Comparison of ENCODE assay signal across 13 mouse cellular contexts in the genomic region with DNA sequence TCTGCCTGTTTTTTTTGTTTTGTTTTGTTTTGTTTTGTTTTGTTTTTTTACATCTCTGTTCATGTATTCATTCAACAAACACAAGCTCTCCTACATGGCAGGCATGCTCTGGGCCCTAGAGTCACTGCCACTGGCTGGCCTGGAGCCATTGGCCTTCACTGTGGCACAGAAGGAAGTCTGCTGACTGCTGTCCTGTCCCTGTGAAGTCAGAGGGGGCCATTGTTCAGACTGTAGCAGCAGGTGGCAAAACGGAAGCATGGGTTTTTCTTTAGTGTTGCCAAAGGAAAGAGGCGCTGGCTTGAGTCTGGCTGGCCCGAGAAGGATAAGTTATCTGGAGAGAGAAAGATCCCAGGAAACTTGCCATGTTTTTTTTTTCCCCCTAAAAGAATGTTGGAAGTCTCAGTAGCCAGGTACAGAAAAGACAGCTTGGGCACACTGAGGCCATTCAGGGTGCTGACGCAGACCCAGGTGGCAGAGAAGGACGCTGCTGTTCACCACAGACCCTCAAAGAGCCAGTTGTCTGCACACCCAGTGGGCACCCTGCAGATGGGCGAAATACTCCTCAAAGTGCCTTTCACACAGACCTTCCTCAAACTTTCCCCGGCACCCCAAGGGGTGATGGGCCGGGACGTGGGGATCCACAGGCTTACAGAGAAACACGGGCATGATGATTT. TPM values are rescaled to one million over a fixed set of nuclear protein-coding genes. Genes with fewer than 3 reads are reported as not detected.
A peak's percentile ranks its signal among the peaks of the same experiment; 100 is the strongest.
DNase-seq lines count a peak whose midpoint lies in the region; ATAC-seq lines count a peak whose summit lies in the region.
"Had no signal": no experiment of that assay in that cellular context is flagged by ENCODE, and none has a peak within 500 bp of the region (broad histone marks: within the 10 kb centered on the region; RNA-seq: fewer than 3 reads in every experiment).

No protein-coding gene starts in this region.

- no peak overlapping the region for H3K4me2 ChIP-seq in forebrain, embryonic 14.5 days (ENCODE audit: low read length)
- H3K4me2 ChIP-seq in forebrain, embryonic 12.5 days: no peak overlapping the region
- no peak overlapping the region for H3K4me2 ChIP-seq in embryonic facial prominence, embryonic 15.5 days (replicated peaks)
- no peak overlapping the region for H3K4me2 ChIP-seq in limb, embryonic 13.5 days (replicated peaks)
- H3K4me2 ChIP-seq: stomach, embryonic 15.5 days had no signal

- H3K27me3 ChIP-seq in forebrain, embryonic 14.5 days (replicated peaks; ENCODE audit: control insufficient read depth, insufficient read depth, low read length): peaks cover 8% of the 10 kb centered on the region
- H3K27me3 ChIP-seq in forebrain, embryonic 12.5 days: peaks cover 33% of the 10 kb centered on the region
- peaks cover 8% of the 10 kb centered on the region for H3K27me3 ChIP-seq in embryonic facial prominence, embryonic 15.5 days
- peaks cover 13% of the 10 kb centered on the region for H3K27me3 ChIP-seq in limb, embryonic 13.5 days
- H3K27me3 ChIP-seq: Patski had no signal

- no peaks in the 10 kb centered on the region for H3K36me3 ChIP-seq in forebrain, embryonic 14.5 days (ENCODE audit: control insufficient read depth, insufficient read depth, low read length)
- no peaks in the 10 kb centered on the region for H3K36me3 ChIP-seq in forebrain, embryonic 12.5 days (replicated peaks)
- H3K36me3 ChIP-seq in embryonic facial prominence, embryonic 15.5 days: no peaks in the 10 kb centered on the region
- no peaks in the 10 kb centered on the region for H3K36me3 ChIP-seq in limb, embryonic 13.5 days
- H3K36me3 ChIP-seq: stomach, embryonic 15.5 days had no signal

- H3K4me1 ChIP-seq in forebrain, embryonic 14.5 days (ENCODE audit: control insufficient read depth, insufficient read depth, low read length): no peaks in the 10 kb centered on the region
- H3K4me1 ChIP-seq in forebrain, embryonic 12.5 days: no peaks in the 10 kb centered on the region
- H3K4me1 ChIP-seq in embryonic facial prominence, embryonic 15.5 days: peaks cover 16% of the 10 kb centered on the region
- H3K4me1 ChIP-seq in limb, embryonic 13.5 days: peaks cover 29% of the 10 kb centered on the region
- H3K4me1 ChIP-seq: stomach, embryonic 15.5 days had no signal

- no peak overlapping the region for H3K27ac ChIP-seq in forebrain, embryonic 14.5 days (ENCODE audit: low read depth, low read length)
- no peak overlapping the region for H3K27ac ChIP-seq in forebrain, embryonic 12.5 days
- peak overlapping the region; percentile 55 for H3K27ac ChIP-seq in embryonic facial prominence, embryonic 15.5 days (replicated peaks)
- H3K27ac ChIP-seq in limb, embryonic 13.5 days: peak overlapping the region; percentile 90
- H3K27ac ChIP-seq: stomach, embryonic 15.5 days had no signal

- H3K4me3 ChIP-seq in forebrain, embryonic 14.5 days (ENCODE audit: low read depth, low read length): no peak overlapping the region
- H3K4me3 ChIP-seq in forebrain, embryonic 12.5 days (replicated peaks): no peak overlapping the region
- H3K4me3 ChIP-seq in embryonic facial prominence, embryonic 15.5 days (replicated peaks): no peak overlapping the region
- H3K4me3 ChIP-seq in limb, embryonic 13.5 days: no peak overlapping the region
- H3K4me3 ChIP-seq: stomach, embryonic 15.5 days had no signal

- H3K9me3 ChIP-seq in forebrain, embryonic 14.5 days (replicated peaks; ENCODE audit: control insufficient read depth, low read length): no peaks in the 10 kb centered on the region
- no peaks in the 10 kb centered on the region for H3K9me3 ChIP-seq in forebrain, embryonic 12.5 days
- H3K9me3 ChIP-seq in embryonic facial prominence, embryonic 15.5 days (replicated peaks): no peaks in the 10 kb centered on the region
- no peaks in the 10 kb centered on the region for H3K9me3 ChIP-seq in limb, embryonic 13.5 days
- H3K9me3 ChIP-seq: stomach, embryonic 15.5 days had no signal

- H3K9ac ChIP-seq in forebrain, embryonic 14.5 days (ENCODE audit: low read length): no peak overlapping the region
- H3K9ac ChIP-seq in forebrain, embryonic 12.5 days: no peak overlapping the region
- no peak overlapping the region for H3K9ac ChIP-seq in embryonic facial prominence, embryonic 15.5 days
- H3K9ac ChIP-seq in limb, embryonic 13.5 days: no peak overlapping the region
- H3K9ac ChIP-seq: stomach, embryonic 15.5 days had no signal

- no peak for ATAC-seq in forebrain, embryonic 14.5 days
- no peak for ATAC-seq in forebrain, embryonic 12.5 days (ENCODE audit: low FRiP score)
- no peak for ATAC-seq in embryonic facial prominence, embryonic 15.5 days (ENCODE audit: insufficient number of reproducible peaks, low FRiP score, low TSS enrichment, low read depth)
- no peak for ATAC-seq in limb, embryonic 13.5 days (ENCODE audit: low FRiP score, low read depth)

- DNase-seq in forebrain, embryonic 14.5 days (ENCODE audit: low spot score): peak; percentile 15
- peak; percentile 48 for DNase-seq in lung, postnatal 10 days
- DNase-seq in lung, postnatal 14 days: no peak
- DNase-seq in heart, postnatal 4 days: no peak
- DNase-seq in spleen, postnatal 36 days (ENCODE audit: low spot score in 2 of 2): no peak
- DNase-seq: heart, adult 11 months; kidney, postnatal 25 days; retina, postnatal 1 day had no signal

- 60% methylated on average over 10 of the region's 10 CpGs for WGBS in forebrain, embryonic 14.5 days
- 72% methylated on average over 10 of the region's 10 CpGs for WGBS in forebrain, embryonic 12.5 days
- 67% methylated on average over 10 of the region's 10 CpGs for WGBS in embryonic facial prominence, embryonic 15.5 days
- WGBS in limb, embryonic 13.5 days: 65% methylated on average over 10 of the region's 10 CpGs

RNA-seq across cellular contexts. Expression of a gene that starts 57.8 kb away (rescaled TPM):
- polyA plus RNA-seq in forebrain, embryonic 14.5 days (2014; fragmentation: Nextera tagmentation; extraction: Ambion mirVana): 0.41 and 0.47 TPM in 2 replicates
- 0.82 and 1.2 TPM in 2 replicates for polyA plus RNA-seq in forebrain, embryonic 12.5 days (2016; fragmentation: Nextera tagmentation; extraction: Ambion mirVana)
- polyA plus RNA-seq in embryonic facial prominence, embryonic 15.5 days (2015; fragmentation: Nextera tagmentation; extraction: Ambion mirVana): 1.4 and 1.6 TPM in 2 replicates
- 0.80 and 1.1 TPM in 2 replicates for polyA plus RNA-seq in limb, embryonic 13.5 days (2015; fragmentation: Nextera tagmentation; extraction: Ambion mirVana)
- 10 to 100 TPM; 45.7 to 47.0 TPM for total RNA-seq in heart, postnatal 4 days (2021)

Comparison
In these comparisons a context has a peak if more than half of its experiments do, and no peak if none do; other contexts are left out.
1. DNase-seq: peak in forebrain, embryonic 14.5 days (single experiment) and lung, postnatal 10 days (single experiment); none in lung, postnatal 14 days (single experiment), heart, postnatal 4 days (single experiment) and spleen, postnatal 36 days (0 of 2).
2. H3K27ac ChIP-seq: peak in embryonic facial prominence, embryonic 15.5 days (single experiment) and limb, embryonic 13.5 days (single experiment); none in forebrain, embryonic 14.5 days (single experiment) and forebrain, embryonic 12.5 days (single experiment).